In genomic region chr5:120156166-120156909, GRCm38 (mm10) we compare ENCODE assay signal across 8 mouse cellular contexts. TPM values are rescaled to one million over a fixed set of nuclear protein-coding genes. Genes with fewer than 3 reads are reported as not detected.
DNase-seq lines count a peak whose midpoint lies in the region.
"Had no signal": no experiment of that assay in that cellular context is flagged by ENCODE, and none has a peak within 500 bp of the region (broad histone marks: within the 10 kb centered on the region; RNA-seq: fewer than 3 reads in every experiment).

No protein-coding gene starts in this region.

- no peaks in the 10 kb centered on the region for H3K27me3 ChIP-seq in forebrain, embryonic 10.5 days (ENCODE audit: poor library complexity, severe bottlenecking)
- H3K27me3 ChIP-seq: stomach, embryonic 15.5 days had no signal

- peak overlapping the region; percentile 8 for H3K4me3 ChIP-seq in brown adipose tissue, adult 24 weeks (ENCODE audit: insufficient read depth, low read depth, low read length)
- H3K4me3 ChIP-seq in forebrain, embryonic 10.5 days, result no peak overlapping the region
- H3K4me3 ChIP-seq: stomach, embryonic 15.5 days had no signal

- H3K9me3 ChIP-seq in forebrain, embryonic 10.5 days, result no peaks in the 10 kb centered on the region
- H3K9me3 ChIP-seq: stomach, embryonic 15.5 days had no signal

- 0 out of 2 replicates have a peak, but pooled peaks cover 3% of the 10 kb centered on the region for H3K4me1 ChIP-seq in brown adipose tissue, adult 24 weeks (ENCODE audit: control insufficient read depth, insufficient read depth, insufficient read length, low read length)
- peaks cover 36% of the 10 kb centered on the region for H3K4me1 ChIP-seq in forebrain, embryonic 10.5 days

- 79% methylated on average over 21 of the region's 21 CpGs for WGBS in forebrain, embryonic 10.5 days

- DNase-seq in forebrain, embryonic 10.5 days (ENCODE audit: extremely low spot score, low spot score), result no peak
- DNase-seq in heart, postnatal 14 days, result peak; percentile 61 to 72
- DNase-seq in kidney, postnatal 36 days, result peak; percentile 48 to 62
- DNase-seq in MN1 (ENCODE audit: low spot score), result no peak
- no peak for DNase-seq in cerebellum, adult 11 months
- DNase-seq in embryo, embryonic 10 days (ENCODE audit: low spot score), result no peak

- intact Hi-C loops in heart, postnatal 14 days (cut with DNase I), result no loop called here

- peak overlapping the region; percentile 79 for H3K27ac ChIP-seq in brown adipose tissue, adult 24 weeks (replicated peaks; ENCODE audit: low read depth, low read length)
- peak overlapping the region; percentile 56 for H3K27ac ChIP-seq in forebrain, embryonic 10.5 days
- H3K27ac ChIP-seq: stomach, embryonic 15.5 days had no signal

- H3K36me3 ChIP-seq in forebrain, embryonic 10.5 days (replicated peaks), result 0 out of 2 replicates have a peak, but pooled peaks cover 15% of the 10 kb centered on the region
- H3K36me3 ChIP-seq: stomach, embryonic 15.5 days had no signal

RNA-seq across cellular contexts. Expression of gene Rbm19, which starts 40.1 kb away (rescaled TPM):
- polyA plus RNA-seq in brown adipose tissue, adult 24 weeks (2012; ENCODE audit: insufficient read depth, insufficient read length, missing spikeins), result 4.6 and 5.8 TPM in 2 replicates
- 36.2 and 38.4 TPM in 2 replicates for polyA plus RNA-seq in forebrain, embryonic 10.5 days (2016; fragmentation: Nextera tagmentation; extraction: Ambion mirVana)
- 10 to 100 TPM; 17.0 to 18.3 TPM for total RNA-seq in heart, postnatal 14 days (2021)

Comparison
In these comparisons a context has a peak if more than half of its experiments do, and no peak if none do; other contexts are left out.
1. DNase-seq: peak in heart, postnatal 14 days (2 of 2) and kidney, postnatal 36 days (2 of 2); none in forebrain, embryonic 10.5 days (single experiment), MN1 (single experiment), cerebellum, adult 11 months (single experiment) and embryo, embryonic 10 days (single experiment).